Mouse (Mus musculus): ENCODE measurements around the gene Lgr4. TPM values are rescaled to one million over a fixed set of nuclear protein-coding genes. Genes with fewer than 3 reads are reported as not detected.

Gene Lgr4
- total RNA-seq, 1 experiment from 2014 or later, result 1.9 TPM

Other genes starting within 250 kb of the Lgr4 start
- gene Bdnf, start 242.9 kb upstream of the Lgr4 start, total RNA-seq (2017), result not detected in 2 replicates
- 112 and 116 TPM in 2 replicates for gene Lin7c, start 26.8 kb upstream of the Lgr4 start, total RNA-seq (2017)
- gene Ccdc34, start 100.2 kb downstream of the Lgr4 start, total RNA-seq (2017), result 41.1 and 55.0 TPM in 2 replicates

Measured in common myeloid progenitor, adult 5-6 weeks (primary cell).